Mouse (Mus musculus) v-Abl transformed pro-B cells (cell line): ENCODE results near the gene Cd44.

ENCODE experiments used
- in situ Hi-C, 2 experiments: fragments of 400-800 bp; cut with MboI; formaldehyde crosslinking; loops; one replicate each; pipeline ENCODE4 v1.15.1; 2025; ENCODE audit not compliant: unreplicated experiment in 2 of 2

Cd44 gene

DNA sequence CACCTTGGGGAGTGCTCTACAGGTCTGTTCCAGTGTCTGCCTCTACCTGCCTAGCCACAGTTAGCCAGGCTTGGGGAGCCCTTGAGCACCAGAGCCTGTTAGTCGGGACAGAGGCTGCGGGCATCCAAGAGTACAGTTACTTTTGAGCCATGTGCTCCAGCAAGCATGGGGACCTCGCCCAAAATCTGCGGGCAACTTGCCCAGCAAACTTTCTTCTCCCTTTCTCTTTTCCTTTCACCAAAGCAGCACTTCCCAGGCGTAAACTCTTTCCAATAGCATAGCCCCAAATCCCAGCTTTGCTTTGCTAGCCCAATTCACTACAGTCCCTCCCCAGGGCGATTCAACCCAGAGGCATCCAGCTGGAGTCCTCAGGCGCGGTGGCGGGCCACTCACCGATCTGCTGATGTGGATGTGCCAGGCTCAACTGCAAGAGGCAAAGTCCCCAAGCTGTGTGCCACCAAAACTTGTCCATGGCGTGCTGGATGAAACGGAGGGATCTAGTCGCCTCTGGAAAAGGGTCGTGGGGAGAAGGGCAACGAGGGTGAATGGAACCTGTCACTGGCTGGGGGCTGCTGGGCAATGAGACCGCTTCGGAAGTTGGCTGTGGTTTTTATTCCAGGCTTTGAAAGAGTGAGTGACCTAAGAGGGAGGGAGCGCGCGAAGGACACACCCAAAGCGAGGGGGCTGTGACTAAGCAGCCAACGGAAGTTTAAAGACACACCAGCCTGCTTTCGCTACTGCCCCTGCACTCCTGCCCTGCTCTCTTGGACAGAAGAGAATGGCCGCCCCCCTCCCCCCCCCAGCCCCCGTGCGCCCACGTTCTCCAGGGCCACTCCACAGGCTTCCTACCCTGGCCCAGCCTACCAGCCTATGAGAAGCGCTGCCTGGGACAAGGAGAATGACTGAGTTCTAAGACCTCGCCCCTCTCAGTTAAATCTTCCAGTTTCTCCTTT lies at the start of gene Cd44:
TSS of gene Cd44 (minus strand) at position 791 of the 953 bp plus-strand sequence.
- in situ Hi-C loops: no loop called here

- in situ Hi-C loops: no loop called here
Observed at GRCm38 (mm10) chr2:102948481-102948857, 47.0 kb upstream of the Cd44 start.

GRCm38 (mm10) chr2:102947846-102948480 lies 46.5 kb upstream of the Cd44 start:
- in situ Hi-C loops: no loop called here

DNA sequence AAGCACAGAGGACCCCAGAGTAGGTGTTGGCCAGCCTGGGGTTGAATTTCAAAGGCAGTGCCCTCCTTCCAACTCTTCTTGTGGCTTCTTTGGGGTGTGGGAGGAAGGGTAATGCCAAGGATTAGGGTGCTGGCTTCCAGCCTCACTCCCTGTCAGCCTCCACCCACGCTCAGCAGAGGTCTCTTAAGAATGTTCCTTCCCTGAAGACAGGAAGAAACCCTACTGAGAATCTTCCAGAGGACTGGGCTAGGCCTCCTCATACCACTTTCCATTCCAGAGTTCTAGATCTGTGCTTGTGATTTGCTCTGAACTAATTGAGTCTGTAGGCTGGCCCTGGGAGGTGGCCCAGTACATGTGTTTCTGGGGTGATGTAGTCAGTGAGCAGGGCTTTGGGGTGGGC lies 43.6 kb upstream of the Cd44 start:
- in situ Hi-C loops: no loop called here

DNA sequence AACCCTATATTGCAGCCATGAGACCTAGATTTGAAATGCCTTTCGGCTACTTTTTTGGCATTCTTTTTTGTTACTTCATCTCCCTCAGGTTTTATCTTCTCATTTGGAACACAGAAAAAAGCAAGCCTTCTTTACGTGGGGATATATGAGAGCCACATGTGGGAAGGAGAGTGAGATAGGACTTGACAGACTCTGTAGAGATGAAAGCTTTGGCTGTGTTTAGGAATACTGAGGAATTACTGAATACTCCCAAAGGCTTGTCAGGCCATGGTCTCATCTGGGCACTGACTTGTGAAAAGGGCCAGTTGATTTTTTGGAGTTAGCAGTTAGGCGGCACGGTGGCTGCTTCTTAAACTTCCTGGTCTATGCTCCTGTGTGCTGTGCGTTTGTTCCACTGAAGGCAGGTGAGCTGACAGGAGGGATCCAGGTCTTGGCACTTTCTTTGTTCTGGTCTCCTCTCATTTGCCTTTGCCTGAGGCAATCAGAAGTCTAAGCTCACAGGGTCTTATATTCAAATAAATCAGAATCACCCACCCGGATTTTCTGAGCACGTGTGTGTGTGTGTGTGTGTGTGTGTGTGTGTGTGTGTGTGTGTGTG lies 43.0 kb upstream of the Cd44 start:
- in situ Hi-C loops: no loop called here

GRCm38 (mm10) chr2:102943983-102944382 lies 42.5 kb upstream of the Cd44 start:
- in situ Hi-C loops: no loop called here

GRCm38 (mm10) chr2:102942782-102943080 lies 41.3 kb upstream of the Cd44 start:
- in situ Hi-C loops: no loop called here

DNA sequence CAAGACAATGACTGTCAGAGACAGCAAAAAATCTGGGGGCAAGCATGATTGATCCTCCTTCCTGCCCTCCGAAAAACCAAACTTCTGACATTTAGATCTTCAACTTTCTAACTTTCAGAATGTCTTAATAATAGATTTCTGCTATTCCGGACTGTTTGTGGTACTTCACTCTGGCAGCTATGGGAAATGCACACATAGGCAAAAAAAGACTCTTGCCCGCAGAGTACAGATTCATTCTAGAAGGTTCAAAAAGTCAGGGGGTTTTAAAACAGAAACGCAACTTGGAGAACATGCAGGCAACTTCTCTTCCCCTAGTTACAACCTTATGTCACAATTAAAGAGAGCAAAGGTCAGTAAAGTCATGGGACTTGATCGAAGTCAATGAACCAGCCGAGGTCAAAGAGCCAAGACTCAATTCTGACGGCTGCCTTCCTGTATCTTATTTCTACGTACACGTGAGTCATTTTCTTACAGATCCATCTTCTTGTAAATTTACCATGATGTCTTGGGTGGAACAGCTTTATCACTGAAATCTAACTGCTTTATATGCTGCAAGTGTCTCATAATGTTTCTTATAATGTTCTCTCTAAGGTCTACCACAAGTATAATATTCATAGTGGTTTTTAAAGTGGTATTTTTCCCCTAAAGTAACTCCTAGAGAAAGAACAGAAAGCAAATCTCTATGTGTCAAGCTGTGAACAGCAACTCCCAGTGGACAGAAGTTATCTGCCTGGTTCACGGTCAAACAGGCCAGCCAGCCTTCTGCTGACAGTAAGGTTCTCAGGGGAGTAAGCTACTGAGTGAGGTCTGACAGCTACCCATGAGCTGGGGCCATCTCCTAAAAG lies 40.7 kb upstream of the Cd44 start:
- in situ Hi-C loops: no loop called here

- in situ Hi-C loops: no loop called here
Observed at GRCm38 (mm10) chr2:102940813-102941361, 39.4 kb upstream of the Cd44 start.

DNA sequence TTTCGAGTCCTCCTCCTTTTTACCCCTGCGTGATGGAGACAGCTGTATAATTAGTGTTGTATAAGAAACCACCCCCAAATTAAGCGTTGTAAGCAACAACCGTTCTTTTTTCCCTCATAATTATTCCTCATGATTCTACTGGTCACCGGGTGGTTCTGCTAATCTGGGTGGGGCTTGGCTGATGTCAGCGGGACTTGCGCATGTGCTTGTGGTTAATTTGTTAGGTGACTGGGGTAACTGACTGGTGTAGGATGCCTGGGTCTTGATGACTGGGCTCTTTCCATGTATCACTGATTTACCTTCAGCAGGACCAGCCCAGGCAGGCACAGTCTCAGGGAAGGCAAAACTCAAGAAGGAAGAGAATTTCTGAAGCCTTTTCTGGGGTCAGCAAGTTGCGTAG lies 38.7 kb upstream of the Cd44 start:
- in situ Hi-C loops: no loop called here

GRCm38 (mm10) chr2:102936886-102937285 lies 35.4 kb upstream of the Cd44 start:
- in situ Hi-C loops: no loop called here

DNA sequence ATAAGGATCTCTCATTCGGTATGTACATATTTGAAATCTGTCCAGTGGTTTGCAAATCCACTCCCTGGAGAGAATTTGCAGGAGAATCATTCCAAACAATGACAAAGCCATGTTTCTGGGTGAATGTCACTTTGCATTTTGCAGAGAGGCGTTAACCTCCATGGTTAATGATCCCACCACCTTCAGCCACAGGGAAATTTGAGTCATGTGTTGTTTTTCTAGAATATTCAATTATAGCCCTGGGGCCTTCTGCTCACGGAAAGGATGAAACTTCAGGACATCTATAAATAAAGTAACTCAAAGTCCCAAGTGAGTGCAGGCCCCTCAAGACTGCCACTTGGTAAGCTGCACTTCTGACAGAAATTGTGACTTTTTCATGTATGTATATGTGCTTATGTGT lies 33.4 kb upstream of the Cd44 start:
- in situ Hi-C loops: no loop called here

GRCm38 (mm10) chr2:102933787-102934186 lies 32.3 kb upstream of the Cd44 start:
- in situ Hi-C loops: no loop called here

DNA sequence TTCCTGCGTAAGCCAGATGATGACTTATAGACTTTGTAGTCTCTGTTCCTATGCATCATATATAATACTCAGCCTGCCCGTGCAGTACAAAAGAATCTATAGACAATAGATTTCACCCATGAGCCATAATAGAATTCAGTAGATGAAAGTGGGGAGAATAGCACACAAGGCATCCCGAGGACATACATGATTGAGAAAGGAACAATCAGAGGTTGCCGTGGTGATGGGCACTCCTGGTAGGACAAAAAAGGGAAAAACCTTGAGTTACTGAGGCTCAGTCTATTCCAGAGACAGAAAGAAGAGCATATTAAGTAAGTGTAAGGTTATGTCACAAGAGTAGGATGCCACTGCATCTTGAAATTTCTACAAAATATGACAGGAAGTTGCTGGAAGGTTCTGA lies 31.7 kb upstream of the Cd44 start:
- in situ Hi-C loops: no loop called here

GRCm38 (mm10) chr2:102932667-102933066 lies 31.2 kb upstream of the Cd44 start:
- in situ Hi-C loops: no loop called here

DNA sequence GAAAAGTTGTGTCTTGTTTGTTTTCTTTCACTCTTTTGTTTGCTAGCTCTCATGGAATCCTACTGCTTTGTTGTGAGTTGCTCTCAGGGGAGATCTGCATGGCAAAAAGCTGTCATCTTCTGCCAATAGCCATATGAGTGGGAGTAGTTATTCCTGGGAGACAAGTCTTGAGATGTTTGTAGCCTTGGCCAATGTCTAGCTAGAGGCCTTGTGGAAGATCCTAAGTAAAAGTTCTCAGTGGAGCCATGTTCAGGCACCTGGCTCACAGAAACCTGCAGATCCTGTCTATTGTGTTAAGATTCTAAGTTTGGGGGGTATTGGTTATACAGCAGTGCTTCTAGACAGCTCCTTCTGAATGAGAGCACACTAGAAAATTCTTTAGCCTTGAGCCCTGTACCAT lies 26.7 kb upstream of the Cd44 start:
- in situ Hi-C loops: no loop called here

GRCm38 (mm10) chr2:102924480-102924879 lies 23.0 kb upstream of the Cd44 start:
- in situ Hi-C loops: no loop called here

DNA sequence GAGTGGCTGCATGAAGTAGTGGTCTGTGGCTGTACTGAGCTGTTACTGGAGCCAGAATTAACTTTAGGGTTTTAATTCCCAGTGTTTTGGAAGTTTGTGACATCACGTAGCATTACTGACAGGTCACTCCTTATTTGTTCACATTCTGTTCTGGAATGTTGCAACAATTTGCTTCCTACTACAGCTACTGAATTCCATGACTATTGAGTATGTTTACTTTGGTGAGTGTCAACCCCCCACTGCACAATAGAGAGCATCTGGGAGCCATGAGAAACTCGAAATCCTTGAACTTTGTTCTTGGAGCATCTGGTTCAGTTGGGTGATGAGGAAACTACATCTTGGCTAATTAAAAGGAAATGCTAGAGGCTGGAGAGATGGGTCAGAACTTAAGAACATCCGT lies 22.2 kb upstream of the Cd44 start:
- in situ Hi-C loops: no loop called here

DNA sequence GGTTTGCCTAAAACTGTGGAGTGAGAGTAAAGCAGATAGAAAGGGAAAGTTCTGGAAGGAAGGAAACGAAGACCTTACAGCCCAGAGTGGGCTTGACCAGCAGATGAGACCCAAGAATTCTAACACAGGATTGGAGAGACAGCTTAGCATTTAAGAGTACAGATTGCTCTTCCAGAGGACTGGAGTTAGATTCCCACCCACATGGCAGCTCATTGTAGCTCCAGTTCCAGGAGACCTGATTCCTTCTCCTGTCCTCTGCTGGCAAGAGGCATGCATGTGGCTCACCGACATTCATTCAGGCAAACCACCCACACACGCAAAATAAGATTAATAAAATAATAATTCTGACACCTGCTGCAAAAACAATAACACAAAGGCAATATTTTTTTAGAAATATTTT lies 20.6 kb upstream of the Cd44 start:
- in situ Hi-C loops: no loop called here

GRCm38 (mm10) chr2:102918301-102918700 lies 16.8 kb upstream of the Cd44 start:
- in situ Hi-C loops: no loop called here

- in situ Hi-C loops: no loop called here
Observed at GRCm38 (mm10) chr2:102916596-102916995, 15.1 kb upstream of the Cd44 start.
